Mouse (Mus musculus) CH12.LX (cell line): Measurements from ENCODE around the gene Nbea. TPM values are rescaled to one million over a fixed set of nuclear protein-coding genes. Genes with fewer than 3 reads are reported as not detected.

Experiments
- DNase-seq: peaks from one replicate; pipeline ENCODE4 v3.0.0-alpha.2; 2013; ENCODE audit errors: extremely low read depth
- H3K27ac ChIP-seq: 2 replicates; pipeline ENCODE4 v1.5.1; 2012; ENCODE audit warnings: low read depth, mild to moderate bottlenecking, control low read depth, moderate library complexity; ENCODE audit not compliant: insufficient read depth
- H3K27me3 ChIP-seq: replicated peaks from 2 replicates; pipeline ENCODE3; 2012; ENCODE audit warnings: inconsistent platforms
- H3K36me3 ChIP-seq, 2 experiments: replicated peaks in 1 of 2; 2 replicates each; pipeline versions ENCODE3 to v1.6.1; 2012; ENCODE audit warnings: inconsistent platforms in 1 of 2, low read length in 1 of 2, mild to moderate bottlenecking in 1 of 2, mixed read lengths in 1 of 2, moderate library complexity in 1 of 2; ENCODE audit not compliant: control insufficient read depth in 1 of 2, insufficient read depth in 1 of 2
- H3K4me1 ChIP-seq, 2 experiments: 2 replicates each; pipeline ENCODE4 v1.6.1; 2012; ENCODE audit warnings: inconsistent platforms in 1 of 2, moderate library complexity in 1 of 2; ENCODE audit not compliant: insufficient read depth in 2 of 2, control insufficient read depth in 1 of 2
- H3K4me2 ChIP-seq: 2 replicates; pipeline ENCODE4 v1.6.1; 2012; ENCODE audit warnings: low read depth, mild to moderate bottlenecking, control low read depth; ENCODE audit not compliant: poor library complexity, insufficient read depth, severe bottlenecking
- H3K4me3 ChIP-seq, 3 experiments: fragments of 150-350 bp in 1 of 3; sonication (generic) in 1 of 3; replicated peaks in 1 of 3; 2 replicates each; pipeline versions ENCODE3 to v1.5.1; 2011 to 2012; ENCODE audit warnings: low read depth in 2 of 3, low read length in 2 of 3, mild to moderate bottlenecking in 2 of 3, moderate library complexity in 2 of 3, control low read depth in 1 of 3, improper control_type of control experiment in 1 of 3, inconsistent platforms in 1 of 3, mixed read lengths in 1 of 3; ENCODE audit not compliant: poor library complexity in 1 of 3
- H3K79me2 ChIP-seq: replicated peaks from 2 replicates; pipeline ENCODE4 v1.6.1; 2012; ENCODE audit warnings: mild to moderate bottlenecking, moderate library complexity; ENCODE audit not compliant: control insufficient read depth, poor library complexity, insufficient read depth, severe bottlenecking; ENCODE audit errors: extremely low read depth
- H3K9ac ChIP-seq: 2 replicates; pipeline ENCODE4 v1.6.1; 2012; ENCODE audit warnings: low read depth, mild to moderate bottlenecking, control low read depth, moderate library complexity; ENCODE audit not compliant: insufficient read depth
- H3K9me3 ChIP-seq: replicated peaks from 2 replicates; pipeline ENCODE3; 2012; ENCODE audit warnings: low read length, inconsistent platforms, mixed read lengths
- BHLHE40 ChIP-seq: IDR thresholded peaks from 2 replicates; pipeline ENCODE4 v1.6.1; 2011; ENCODE audit warnings: mild to moderate bottlenecking, low read depth, low read length, improper control_type of control experiment
- CHD2 ChIP-seq: IDR thresholded peaks from 2 replicates; pipeline ENCODE4 v1.6.1; 2011; ENCODE audit warnings: low read length, improper control_type of control experiment
- ELF1 ChIP-seq: IDR thresholded peaks from 2 replicates; pipeline ENCODE4 v1.6.1; 2014; ENCODE audit warnings: low read depth, mild to moderate bottlenecking, inconsistent platforms, low read length, improper control_type of control experiment
- EP300 ChIP-seq: IDR thresholded peaks from 2 replicates; pipeline ENCODE4 v1.6.1; 2011; ENCODE audit warnings: low read length, improper control_type of control experiment
- GABPA ChIP-seq: IDR thresholded peaks from 2 replicates; pipeline ENCODE4 v1.6.1; 2012; ENCODE audit warnings: low read depth, low read length, improper control_type of control experiment, inconsistent platforms; ENCODE audit not compliant: insufficient replicate concordance
- IRF4 ChIP-seq: IDR thresholded peaks from 2 replicates; pipeline ENCODE4 v1.6.1; 2014; ENCODE audit warnings: low read depth, mild to moderate bottlenecking, inconsistent platforms, low read length, improper control_type of control experiment
- JUND ChIP-seq: conservative IDR thresholded peaks from 2 replicates; pipeline ENCODE4 v1.6.1; 2011; ENCODE audit warnings: low read depth, low read length, improper control_type of control experiment
- MAFK ChIP-seq: IDR thresholded peaks from 2 replicates; pipeline ENCODE4 v1.6.1; 2011; ENCODE audit warnings: low read length, improper control_type of control experiment; ENCODE audit not compliant: insufficient replicate concordance
- MAX ChIP-seq: IDR thresholded peaks from 2 replicates; pipeline ENCODE4 v1.6.1; 2011; ENCODE audit warnings: low read length, improper control_type of control experiment
- MAZ ChIP-seq: IDR thresholded peaks from 2 replicates; pipeline ENCODE4 v1.6.1; 2012; ENCODE audit warnings: low read depth, mild to moderate bottlenecking, inconsistent platforms, low read length, improper control_type of control experiment, moderate library complexity
- MYC ChIP-seq: IDR thresholded peaks from 2 replicates; pipeline ENCODE4 v1.6.1; 2011; ENCODE audit warnings: low read depth, mild to moderate bottlenecking, improper control_type of control experiment, low read length
- NELFE ChIP-seq: IDR thresholded peaks from 2 replicates; pipeline ENCODE4 v1.6.1; 2011; ENCODE audit warnings: low read depth, low read length, improper control_type of control experiment
- PAX5 ChIP-seq: IDR thresholded peaks from 2 replicates; pipeline ENCODE4 v1.6.1; 2012; ENCODE audit warnings: low read length, inconsistent platforms, mixed read lengths
- POLR2A ChIP-seq: IDR thresholded peaks from 2 replicates; pipeline ENCODE4 v1.6.1; 2011; ENCODE audit warnings: low read depth, mild to moderate bottlenecking, improper control_type of control experiment, low read length
- POLR2AphosphoS2 ChIP-seq: IDR thresholded peaks from 2 replicates; pipeline ENCODE4 v1.6.1; 2011; ENCODE audit warnings: low read depth, low read length, improper control_type of control experiment
- RAD21 ChIP-seq: IDR thresholded peaks from 2 replicates; pipeline ENCODE4 v1.6.1; 2011; ENCODE audit warnings: low read depth, mild to moderate bottlenecking, low read length, improper control_type of control experiment, moderate library complexity
- SIN3A ChIP-seq: IDR thresholded peaks from 2 replicates; pipeline ENCODE4 v1.6.1; 2012; ENCODE audit warnings: low read length, improper control_type of control experiment, inconsistent platforms
- TBP ChIP-seq: conservative IDR thresholded peaks from 2 replicates; pipeline ENCODE4 v1.6.1; 2011; ENCODE audit warnings: low read depth, low read length, improper control_type of control experiment
- TCF12 ChIP-seq: IDR thresholded peaks from 2 replicates; pipeline ENCODE4 v1.6.1; 2014; ENCODE audit warnings: low read depth, mild to moderate bottlenecking, inconsistent platforms, low read length, improper control_type of control experiment
- USF1 ChIP-seq: IDR thresholded peaks from 2 replicates; pipeline ENCODE4 v1.6.1; 2014; ENCODE audit warnings: low read depth, mild to moderate bottlenecking, inconsistent platforms, low read length, improper control_type of control experiment
- ZKSCAN1 ChIP-seq: IDR thresholded peaks from 2 replicates; pipeline ENCODE4 v1.6.1; 2012; ENCODE audit warnings: low read depth, inconsistent platforms, low read length, improper control_type of control experiment, borderline replicate concordance
- ZMIZ1 ChIP-seq: IDR thresholded peaks from 2 replicates; pipeline ENCODE4 v1.6.1; 2012; ENCODE audit warnings: low read depth, mild to moderate bottlenecking, inconsistent platforms, low read length, improper control_type of control experiment
- ZNF384 ChIP-seq: IDR thresholded peaks from 2 replicates; pipeline ENCODE4 v1.6.1; 2012; ENCODE audit warnings: low read depth, low read length, improper control_type of control experiment, inconsistent platforms
- dilution Hi-C: fragments of 300-500 bp; cut with MboI; formaldehyde crosslinking; loops from 2 replicates; pipeline ENCODE4 v1.14.3; 2020; ENCODE audit warnings: low sequenced_read_pairs; ENCODE audit not compliant: extremely low pct_unique_long_range_greater_than_20kb, extremely low pct_ligation_motif_present
- in situ Hi-C: fragments of 300-500 bp; cut with MboI; formaldehyde crosslinking; loops from 3 replicates; pipeline ENCODE4 v1.14.3; 2019; ENCODE audit warnings: low sequenced_read_pairs, low pct_ligation_motif_present, low pct_unique_long_range_greater_than_20kb, mixed read lengths
- polyA plus RNA-seq: library from polyadenylated mRNA; unstranded; fragments of >175 nt; gene quantifications from 2 replicates; pipeline ENCODE4 v1.2.1, GENCODE M21; 2012; ENCODE audit warnings: low read depth; ENCODE audit not compliant: insufficient read length
- total RNA-seq, 2 experiments: library from RNA; depleted of rRNA; stranded (reverse); fragments of 300-350 nt in 1 of 2; fragments of >200 nt in 1 of 2; gene quantifications; 2 replicates each; pipeline ENCODE4 v1.2.3; 2012 to 2014

Nbea gene
- total and polyA plus RNA-seq, 3 experiments: 0.04 TPM; not detected in 2

DNA sequence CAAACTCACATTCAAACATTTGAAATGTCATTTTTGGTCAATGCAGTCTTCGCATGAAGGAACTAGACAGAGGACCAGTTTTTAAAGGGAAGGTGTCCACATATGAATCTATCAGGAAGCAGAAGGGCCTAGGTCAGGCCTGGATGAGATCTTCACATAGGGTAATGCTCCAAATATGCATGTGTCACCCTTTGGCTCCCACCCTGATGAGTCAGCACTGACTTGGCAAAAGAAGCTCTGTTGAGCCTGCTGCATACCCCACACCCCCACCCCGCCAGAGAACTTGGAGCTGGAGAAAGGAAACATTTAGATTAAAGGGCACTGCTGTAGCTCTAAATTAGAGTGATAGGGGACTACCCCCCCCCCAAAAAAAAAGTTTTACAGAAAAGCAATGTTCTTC lies 583.2 kb downstream of the Nbea start:
- H3K79me2 ChIP-seq: no peaks in the 10 kb centered on the region
- TF ChIP-seq TCF12: no peak
- no peak for TF ChIP-seq ZMIZ1
- no peak for TF ChIP-seq ELF1
- no peak for TF ChIP-seq ZNF384
- no peak for TF ChIP-seq SIN3A
- no peak for TF ChIP-seq MAX
- TF ChIP-seq USF1: no peak
- TF ChIP-seq CHD2: no peak
- TF ChIP-seq RAD21: no peak
- TF ChIP-seq MAFK: no peak
- no peak for TF ChIP-seq IRF4
- no peak for TF ChIP-seq TBP
- TF ChIP-seq PAX5: no peak
- no peak for TF ChIP-seq NELFE
- no peak for TF ChIP-seq GABPA
- no peak for TF ChIP-seq POLR2AphosphoS2
- H3K9me3 ChIP-seq: peaks cover 59% of the 10 kb centered on the region
- H3K9ac ChIP-seq: no peak overlapping the region
- H3K4me3 ChIP-seq: no peak overlapping the region
- dilution Hi-C loops (no loop called here), in situ Hi-C loops (no loop called here)
- no peak overlapping the region for H3K4me2 ChIP-seq
- DNase-seq: no peak
- H3K36me3 ChIP-seq: no peaks in the 10 kb centered on the region
- no peaks in the 10 kb centered on the region for H3K27me3 ChIP-seq
- no peak overlapping the region for H3K27ac ChIP-seq
- no peaks in the 10 kb centered on the region for H3K4me1 ChIP-seq

DNA sequence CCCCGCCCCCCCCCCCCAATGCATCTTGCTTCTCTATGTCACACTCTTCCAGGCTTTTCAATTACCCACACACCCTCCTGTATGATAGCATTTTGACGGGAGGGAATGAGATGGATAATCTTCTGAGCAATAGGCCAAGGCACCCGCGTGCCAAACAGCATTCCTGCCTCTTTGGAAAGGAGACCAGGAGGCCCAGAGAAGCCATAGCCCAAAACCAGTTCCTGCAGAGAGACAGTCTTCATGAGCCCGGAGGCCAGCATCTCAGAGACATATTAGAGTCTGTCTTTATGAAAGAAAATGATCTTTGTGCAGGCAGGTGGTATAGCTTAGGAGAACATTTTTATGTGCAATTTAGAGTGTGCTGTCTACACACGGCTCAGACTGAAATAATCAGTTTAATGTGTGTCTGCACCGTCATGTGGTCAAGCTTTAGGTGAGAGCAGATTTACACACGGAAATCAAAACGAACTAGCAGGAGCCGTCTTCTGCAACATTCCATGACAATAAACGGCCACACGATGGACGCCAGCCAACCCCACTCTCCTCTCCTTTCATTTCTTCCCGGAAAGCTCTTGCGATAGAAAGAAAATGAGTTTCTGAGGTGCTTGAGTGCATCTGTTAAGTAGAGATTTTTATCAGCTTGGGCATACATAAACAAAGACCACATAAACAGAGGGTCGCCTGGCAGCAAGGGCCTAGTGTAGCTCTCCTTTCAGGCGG lies 584.0 kb downstream of the Nbea start:
- TF ChIP-seq POLR2AphosphoS2 (no peak), ZKSCAN1 (no peak), ZNF384 (no peak), CHD2 (no peak), NELFE (no peak), POLR2A (no peak), MYC (no peak), EP300 (no peak), MAZ (no peak), BHLHE40 (no peak), MAX (no peak), USF1 (no peak), PAX5 (no peak), JUND (no peak)
- TF ChIP-seq, all 38 proteins: peak for 0
- dilution Hi-C loops: no loop called here
- H3K27me3 ChIP-seq: no peaks in the 10 kb centered on the region
- no peak overlapping the region for H3K4me3 ChIP-seq
- no peak overlapping the region for H3K9ac ChIP-seq
- in situ Hi-C loops: no loop called here
- H3K9me3 ChIP-seq: peaks cover 66% of the 10 kb centered on the region
- H3K4me1 ChIP-seq: no peaks in the 10 kb centered on the region
- no peak overlapping the region for H3K4me2 ChIP-seq
- no peaks in the 10 kb centered on the region for H3K36me3 ChIP-seq
- H3K27ac ChIP-seq: no peak overlapping the region
- H3K79me2 ChIP-seq: no peaks in the 10 kb centered on the region
- no peak for DNase-seq
